Mouse (Mus musculus): ENCODE results near the gene Mrpl24. TPM values are rescaled to one million over a fixed set of nuclear protein-coding genes. Genes with fewer than 3 reads are reported as not detected.

Gene Mrpl24
- total and polyA plus RNA-seq, 2 experiments from 2014 or later, result 39.7 to 41.7 TPM

GRCm38 (mm10) chr3:87960191-87960585 is 40.9 kb downstream of the Mrpl24 start:
- Histone ChIP-seq H3K4me2 (ENCODE audit: low read depth, low read length, poor library complexity, severe bottlenecking) (peak overlapping the region; percentile 75), H3K4me3 (ENCODE audit: low read depth, low read length) (peak overlapping the region; percentile 42), H3K4me1 (ENCODE audit: insufficient read depth, low read length) (no peaks in the 10 kb centered on the region), H3K27ac (ENCODE audit: low read depth, low read length) (peak overlapping the region; percentile 52; the same call in 1 of the 2 replicates), H3K36me3 (ENCODE audit: insufficient read depth, low read length) (no peaks in the 10 kb centered on the region), H3K9me3 (ENCODE audit: low read length) (no peaks in the 10 kb centered on the region), H3K27me3 (ENCODE audit: insufficient read depth, low read length) (0 out of 2 replicates have a peak, but pooled peaks cover 3% of the 10 kb centered on the region), H3K9ac (replicated peaks; ENCODE audit: low read length, poor library complexity, severe bottlenecking) (peak overlapping the region; percentile 55)
- TF ChIP-seq CTCF (IDR thresholded peaks at IDR 0.05), result no peak
- ATAC-seq (ENCODE audit: low FRiP score) (no peak), DNase-seq (ENCODE audit: low spot score) (no peak)
- WGBS, result 4% methylated on average over 10 of the region's 10 CpGs

GRCm38 (mm10) chr3:87960586-87961191 is 41.4 kb downstream of the Mrpl24 start:
- H3K36me3 ChIP-seq (ENCODE audit: insufficient read depth, low read length), result no peaks in the 10 kb centered on the region
- H3K4me3 ChIP-seq (ENCODE audit: low read depth, low read length), result peak overlapping the region; percentile 42
- WGBS, result under 1% methylated on average over 27 of the region's 27 CpGs
- H3K27me3 ChIP-seq (ENCODE audit: insufficient read depth, low read length), result 0 out of 2 replicates have a peak, but pooled peaks cover 3% of the 10 kb centered on the region
- peak; percentile 98 for TF ChIP-seq CTCF (IDR thresholded peaks at IDR 0.05)
- H3K9ac ChIP-seq (replicated peaks; ENCODE audit: low read length, poor library complexity, severe bottlenecking), result peak overlapping the region; percentile 55
- no peaks in the 10 kb centered on the region for H3K4me1 ChIP-seq (ENCODE audit: insufficient read depth, low read length)
- peak; percentile 97 for DNase-seq (ENCODE audit: low spot score)
- H3K27ac ChIP-seq (ENCODE audit: low read depth, low read length), result peak overlapping the region; percentile 52
- peak overlapping the region; percentile 75 for H3K4me2 ChIP-seq (ENCODE audit: low read depth, low read length, poor library complexity, severe bottlenecking)
- H3K9me3 ChIP-seq (ENCODE audit: low read length), result no peaks in the 10 kb centered on the region
- peak; percentile 96 for ATAC-seq (ENCODE audit: low FRiP score)

- H3K4me1 ChIP-seq (ENCODE audit: insufficient read depth, low read length), result 0 out of 2 replicates have a peak, but pooled peaks cover 3% of the 10 kb centered on the region
- WGBS, result 1% methylated on average over 21 of the region's 21 CpGs
- no peak overlapping the region for H3K27ac ChIP-seq (ENCODE audit: low read depth, low read length)
- ATAC-seq (ENCODE audit: low FRiP score) (no peak), DNase-seq (ENCODE audit: low spot score) (peak; percentile 69)
- H3K36me3 ChIP-seq (ENCODE audit: insufficient read depth, low read length), result no peaks in the 10 kb centered on the region
- peak; percentile 85 for TF ChIP-seq CTCF (IDR thresholded peaks at IDR 0.05)
- H3K27me3 ChIP-seq (ENCODE audit: insufficient read depth, low read length), result 0 out of 2 replicates have a peak, but pooled peaks cover 11% of the 10 kb centered on the region
- H3K4me2 ChIP-seq (ENCODE audit: low read depth, low read length, poor library complexity, severe bottlenecking), result peak overlapping the region; percentile 92
- no peaks in the 10 kb centered on the region for H3K9me3 ChIP-seq (ENCODE audit: low read length)
- H3K4me3 ChIP-seq (ENCODE audit: low read depth, low read length), result peak overlapping the region; percentile 48
- H3K9ac ChIP-seq (replicated peaks; ENCODE audit: low read length, poor library complexity, severe bottlenecking), result no peak overlapping the region
These were observed 51.1 kb downstream of the Mrpl24 start for GRCm38 (mm10) chr3:87970184-87970938.

DNA sequence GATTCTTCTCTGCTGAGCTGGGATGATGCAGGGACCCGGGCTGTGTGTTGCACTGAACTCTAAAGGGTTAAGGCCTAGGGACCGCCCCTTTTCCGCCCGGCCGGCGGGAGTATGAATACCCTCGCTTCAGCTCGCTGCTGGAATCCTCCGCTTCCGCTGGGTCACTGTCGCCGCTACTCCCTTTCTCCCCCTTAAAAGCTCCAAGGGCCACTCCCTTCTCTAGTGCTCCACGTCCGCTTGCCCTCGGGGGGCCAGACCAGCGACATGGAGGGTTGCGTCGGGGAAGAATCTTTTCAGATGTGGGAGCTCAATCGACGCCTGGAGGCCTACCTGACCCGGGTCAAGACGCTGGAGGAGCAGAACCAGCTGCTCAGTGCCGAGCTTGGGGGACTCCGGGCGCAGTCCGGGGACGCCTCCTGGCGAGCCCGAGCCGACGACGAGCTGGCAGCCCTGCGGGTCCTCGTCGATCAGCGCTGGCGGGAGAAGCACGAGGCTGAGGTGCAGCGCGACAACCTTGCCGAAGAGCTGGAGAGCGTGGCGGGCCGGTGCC is 51.7 kb downstream of the Mrpl24 start, which contains the start of gene Nes:
Nes (plus strand) TSS at position 140 of the 550 bp plus-strand sequence.
- Histone ChIP-seq H3K27me3 (ENCODE audit: insufficient read depth, low read length) (0 out of 2 replicates have a peak, but pooled peaks cover 11% of the 10 kb centered on the region), H3K4me2 (ENCODE audit: low read depth, low read length, poor library complexity, severe bottlenecking) (peak within 1 kb of the TSS; percentile 92), H3K4me1 (ENCODE audit: insufficient read depth, low read length) (0 out of 2 replicates have a peak, but pooled peaks cover 3% of the 10 kb centered on the region), H3K36me3 (ENCODE audit: insufficient read depth, low read length) (peaks cover 4% of the 10 kb centered on the region; the same call in 1 of the 2 replicates), H3K9me3 (ENCODE audit: low read length) (no peaks in the 10 kb centered on the region), H3K4me3 (ENCODE audit: low read depth, low read length) (peak within 1 kb of the TSS; percentile 48), H3K27ac (ENCODE audit: low read depth, low read length) (no peak within 1 kb of the TSS), H3K9ac (replicated peaks; ENCODE audit: low read length, poor library complexity, severe bottlenecking) (peak within 1 kb of the TSS; percentile 54)
- WGBS, result under 1% methylated on average over 44 of the region's 44 CpGs
- no peak for TF ChIP-seq CTCF (IDR thresholded peaks at IDR 0.05)
- DNase-seq (ENCODE audit: low spot score) (peak; percentile 80), ATAC-seq (ENCODE audit: low FRiP score) (peak; percentile 63)

- no peak for DNase-seq (ENCODE audit: low spot score)
- peak overlapping the region; percentile 48 for H3K4me3 ChIP-seq (ENCODE audit: low read depth, low read length)
These were observed 52.3 kb downstream of the Mrpl24 start for GRCm38 (mm10) chr3:87971489-87972202.

More at GRCm38 (mm10) chr3:87971489-87972202, 52.3 kb downstream of the Mrpl24 start:
- TF ChIP-seq CTCF (IDR thresholded peaks at IDR 0.05), result no peak
- no peaks in the 10 kb centered on the region for H3K9me3 ChIP-seq (ENCODE audit: low read length)
- H3K36me3 ChIP-seq (ENCODE audit: insufficient read depth, low read length), result peaks cover 4% of the 10 kb centered on the region; the same call in 1 of the 2 replicates
- peak overlapping the region; percentile 92 for H3K4me2 ChIP-seq (ENCODE audit: low read depth, low read length, poor library complexity, severe bottlenecking)
- peak overlapping the region; percentile 54 for H3K9ac ChIP-seq (replicated peaks; ENCODE audit: low read length, poor library complexity, severe bottlenecking)
- H3K4me1 ChIP-seq (ENCODE audit: insufficient read depth, low read length), result 0 out of 2 replicates have a peak, but pooled peaks cover 3% of the 10 kb centered on the region
- WGBS, result under 1% methylated on average over 59 of the region's 60 CpGs
- H3K27me3 ChIP-seq (ENCODE audit: insufficient read depth, low read length), result 0 out of 2 replicates have a peak, but pooled peaks cover 11% of the 10 kb centered on the region
- no peak; the same call in 1 of the 2 replicates for ATAC-seq (ENCODE audit: low FRiP score)
- H3K27ac ChIP-seq (ENCODE audit: low read depth, low read length), result no peak overlapping the region
